Mouse (Mus musculus): Measurements from ENCODE around the gene Ncdn. TPM values are rescaled to one million over a fixed set of nuclear protein-coding genes. Genes with fewer than 3 reads are reported as not detected.

Ncdn gene
- polyA plus RNA-seq, 1 experiment: 953 TPM

DNA sequence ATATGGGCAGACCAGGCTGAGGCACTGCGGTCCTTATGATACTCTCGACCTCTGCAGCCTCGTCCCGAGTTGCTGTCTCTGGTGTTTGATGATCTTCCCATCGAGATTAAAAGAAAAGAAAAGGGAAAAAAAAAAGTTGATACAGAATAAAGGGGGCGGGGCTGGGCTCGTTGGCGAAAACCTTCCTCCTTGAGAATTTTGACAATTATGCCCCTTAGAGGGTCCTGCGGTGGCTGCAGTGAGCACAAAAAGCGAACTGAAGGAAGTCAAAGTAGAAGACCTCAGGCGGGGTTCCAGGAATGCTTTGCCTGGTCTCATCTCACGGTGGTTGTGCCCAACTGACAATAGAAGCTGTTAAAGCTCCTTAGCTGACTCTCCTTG lies 983 bp upstream of the Ncdn start:
- no peak for DNase-seq (ENCODE audit: extremely low spot score in 1 of 2, low spot score in 1 of 2)

DNA sequence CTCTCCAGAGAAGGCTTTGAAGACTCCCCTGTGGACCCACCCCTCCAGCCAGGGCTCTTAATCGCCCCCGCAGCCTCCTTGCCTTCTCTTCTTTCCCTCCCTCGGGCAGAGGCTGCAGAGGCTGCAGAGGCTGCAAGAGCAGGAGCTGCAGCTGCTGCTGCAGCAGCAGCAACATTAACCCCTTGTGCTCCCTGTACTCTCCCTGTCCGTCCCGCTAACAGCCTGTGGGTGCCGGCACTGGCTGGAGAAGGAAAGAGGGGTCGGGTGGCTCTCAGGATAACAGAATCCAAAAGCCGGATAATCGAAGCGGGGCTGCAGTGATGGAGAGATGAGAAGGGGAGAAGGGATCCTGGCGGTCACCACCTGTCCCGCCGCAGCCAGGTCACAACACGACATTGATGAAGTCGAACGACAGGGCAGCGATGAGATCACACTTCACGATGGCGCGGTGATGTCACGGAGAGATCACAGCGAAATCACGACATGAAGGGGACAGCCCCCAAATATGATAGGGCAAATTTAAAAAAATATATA lies 563 bp downstream of the Ncdn start:
- DNase-seq (ENCODE audit: extremely low spot score in 1 of 2, low spot score in 1 of 2): peak in 1 of 2 experiments; percentile 41

DNA sequence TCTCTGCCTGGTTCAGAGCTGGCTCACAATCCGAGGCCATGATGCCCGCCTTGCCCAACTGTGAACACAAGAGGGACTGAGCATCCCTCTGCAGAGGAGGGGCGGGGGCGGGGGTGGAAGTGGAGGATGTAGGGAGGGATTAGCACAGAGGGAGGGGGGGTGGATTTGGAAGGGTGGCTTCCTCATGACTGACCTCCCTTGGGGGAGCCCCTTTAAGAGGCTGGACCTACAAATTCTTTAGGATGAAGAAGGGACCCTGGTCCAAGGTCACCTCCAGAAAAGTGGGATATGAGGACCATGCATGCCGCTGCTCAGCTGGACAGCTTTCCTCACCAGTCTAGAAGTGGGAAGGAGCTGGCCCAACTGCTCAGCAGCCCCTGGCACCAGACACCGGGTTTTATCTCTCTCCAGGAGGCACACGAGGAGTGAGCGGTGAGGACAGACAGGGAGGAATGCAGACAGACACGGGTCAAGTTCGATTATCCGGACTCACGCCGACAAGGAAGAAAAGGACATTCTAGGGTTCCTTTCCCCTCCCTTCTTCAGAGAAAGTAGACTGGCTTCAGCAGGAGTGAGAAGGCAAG lies 1.1 kb downstream of the Ncdn start:
- peak in 1 of 2 experiments; percentile 38 for DNase-seq (ENCODE audit: extremely low spot score in 1 of 2, low spot score in 1 of 2)

- DNase-seq (ENCODE audit: extremely low spot score in 1 of 2, low spot score in 1 of 2): peak in 1 of 2 experiments; percentile 63
These were observed 1.6 kb downstream of the Ncdn start for GRCm38 (mm10) chr4:126751556-126752023.

DNA sequence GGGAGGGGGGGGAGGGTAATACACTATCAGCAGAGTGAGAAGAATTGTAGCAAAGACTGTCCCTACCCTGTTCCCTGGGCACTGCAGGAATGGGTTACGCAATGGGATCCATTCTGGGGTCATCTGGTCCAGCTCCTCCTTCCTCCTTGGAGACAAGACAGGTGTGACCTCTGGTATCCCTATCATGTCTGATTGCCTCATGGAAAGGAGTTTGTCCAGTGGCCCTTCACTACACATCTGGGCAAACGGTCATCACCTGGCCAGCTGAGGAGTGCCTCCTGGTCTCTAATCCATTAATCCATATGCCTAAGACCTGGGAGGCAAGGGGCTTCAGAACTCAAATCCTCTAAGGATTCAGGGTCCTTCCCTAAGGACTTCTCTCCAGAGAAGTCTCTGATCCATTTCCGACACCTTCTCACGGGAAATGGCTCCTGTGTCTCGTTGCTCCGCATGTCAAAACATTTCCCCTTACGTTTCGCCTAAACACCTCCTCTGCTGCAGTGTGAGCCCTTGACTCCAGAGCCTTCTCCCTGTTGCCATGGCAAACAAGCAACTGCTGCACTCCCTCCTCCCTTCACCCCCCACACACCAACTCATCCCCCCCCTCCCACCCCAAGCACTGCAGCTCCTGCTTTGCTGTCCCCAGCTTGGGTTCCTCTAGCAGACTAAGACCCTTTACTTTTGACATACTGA lies 2.2 kb downstream of the Ncdn start:
- no peak for DNase-seq (ENCODE audit: extremely low spot score in 1 of 2, low spot score in 1 of 2)

DNA sequence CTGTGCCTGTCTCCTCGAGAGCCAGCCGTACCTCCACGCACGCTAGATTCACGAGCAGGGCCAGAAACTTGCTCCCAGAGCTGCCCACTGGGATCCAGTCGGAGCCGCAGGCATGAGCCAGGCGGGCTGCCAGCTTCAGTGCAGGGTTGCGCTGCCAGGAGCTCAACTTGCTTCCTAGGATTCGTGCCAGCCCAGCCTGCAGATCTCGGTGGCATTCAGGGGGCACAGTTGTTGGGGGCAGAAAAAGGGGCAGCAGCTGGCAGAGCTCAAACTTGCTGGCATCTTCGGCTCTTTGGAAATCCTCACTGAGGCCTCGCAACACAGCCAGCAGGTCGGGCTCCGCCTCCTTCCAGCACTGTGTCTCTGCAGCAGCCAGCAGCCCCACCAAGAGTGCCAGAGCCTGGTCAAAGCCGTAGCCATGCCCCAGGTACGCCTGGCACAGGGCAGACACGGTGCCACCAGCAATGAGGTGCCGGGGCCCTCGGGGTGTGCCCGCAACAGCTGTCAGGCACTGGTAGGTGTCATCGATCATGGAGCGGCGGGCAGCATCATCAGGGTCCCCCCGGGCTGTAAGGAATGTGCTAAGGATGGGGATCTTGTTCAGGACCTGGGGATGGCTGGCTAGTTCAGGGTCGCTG lies 3.1 kb downstream of the Ncdn start:
- DNase-seq (ENCODE audit: extremely low spot score in 1 of 2, low spot score in 1 of 2): peak in 1 of 2 experiments; percentile 78

GRCm38 (mm10) chr4:126749553-126749952 lies 3.7 kb downstream of the Ncdn start:
- DNase-seq (ENCODE audit: extremely low spot score in 1 of 2, low spot score in 1 of 2): peak in 1 of 2 experiments; percentile 53

DNA sequence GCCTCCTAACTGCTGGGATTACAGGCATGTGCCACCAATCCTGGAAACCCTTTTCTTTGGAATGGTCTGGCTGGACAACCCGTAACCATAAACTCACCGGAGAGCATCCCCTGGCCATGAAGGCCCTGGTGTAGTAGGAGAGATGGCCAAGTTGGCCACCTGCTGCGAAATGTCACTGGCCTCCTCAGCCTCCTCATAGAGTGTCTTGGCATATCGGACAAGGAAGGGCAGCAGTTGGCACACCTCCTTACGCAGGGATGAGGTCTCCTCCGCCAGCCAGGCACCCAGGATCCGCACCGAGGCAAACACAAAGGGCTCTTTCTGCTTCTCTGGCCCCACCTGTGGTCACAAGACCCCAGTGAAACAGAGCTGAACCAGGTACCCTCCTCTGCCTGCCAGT lies 4.9 kb downstream of the Ncdn start:
- no peak for DNase-seq (ENCODE audit: extremely low spot score in 1 of 2, low spot score in 1 of 2)

- DNase-seq (ENCODE audit: extremely low spot score in 1 of 2, low spot score in 1 of 2): no peak
These were observed 6.9 kb downstream of the Ncdn start for GRCm38 (mm10) chr4:126746194-126746840.

GRCm38 (mm10) chr4:126745506-126746193 lies 7.6 kb downstream of the Ncdn start:
- peak in 1 of 2 experiments; percentile 82 for DNase-seq (ENCODE audit: extremely low spot score in 1 of 2, low spot score in 1 of 2)

DNA sequence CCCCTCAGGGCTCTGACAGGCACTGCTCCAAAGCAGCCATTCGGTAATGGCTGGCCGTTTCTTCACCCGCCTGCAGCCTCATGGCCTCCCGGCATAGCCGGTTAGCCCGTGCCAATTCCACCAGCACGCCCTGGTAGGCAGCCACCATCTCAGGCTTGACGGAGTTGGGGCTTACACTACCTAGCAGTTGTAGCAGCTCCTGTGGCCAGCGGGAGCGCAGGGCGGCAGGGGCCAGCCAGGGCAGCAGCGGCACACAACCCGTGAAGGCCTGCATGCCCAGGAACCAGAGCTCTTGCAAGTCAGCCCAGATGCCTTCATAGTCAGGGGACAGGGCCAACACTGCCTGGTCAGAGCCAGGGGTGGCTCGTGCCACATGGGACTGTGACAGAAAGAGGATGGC lies 8.4 kb downstream of the Ncdn start:
- no peak for DNase-seq (ENCODE audit: extremely low spot score in 1 of 2, low spot score in 1 of 2)

GRCm38 (mm10) chr4:126743713-126744112 lies 9.5 kb downstream of the Ncdn start:
- DNase-seq (ENCODE audit: extremely low spot score in 1 of 2, low spot score in 1 of 2): no peak

GRCm38 (mm10) chr4:126742976-126743375 lies 10.3 kb downstream of the Ncdn start:
- DNase-seq (ENCODE audit: extremely low spot score in 1 of 2, low spot score in 1 of 2): no peak

GRCm38 (mm10) chr4:126741448-126741847 lies 11.8 kb downstream of the Ncdn start:
- DNase-seq (ENCODE audit: extremely low spot score in 1 of 2, low spot score in 1 of 2): peak; percentile 66 to 94

- DNase-seq (ENCODE audit: extremely low spot score in 1 of 2, low spot score in 1 of 2): no peak
These were observed 13.1 kb downstream of the Ncdn start for GRCm38 (mm10) chr4:126739966-126740676.

DNA sequence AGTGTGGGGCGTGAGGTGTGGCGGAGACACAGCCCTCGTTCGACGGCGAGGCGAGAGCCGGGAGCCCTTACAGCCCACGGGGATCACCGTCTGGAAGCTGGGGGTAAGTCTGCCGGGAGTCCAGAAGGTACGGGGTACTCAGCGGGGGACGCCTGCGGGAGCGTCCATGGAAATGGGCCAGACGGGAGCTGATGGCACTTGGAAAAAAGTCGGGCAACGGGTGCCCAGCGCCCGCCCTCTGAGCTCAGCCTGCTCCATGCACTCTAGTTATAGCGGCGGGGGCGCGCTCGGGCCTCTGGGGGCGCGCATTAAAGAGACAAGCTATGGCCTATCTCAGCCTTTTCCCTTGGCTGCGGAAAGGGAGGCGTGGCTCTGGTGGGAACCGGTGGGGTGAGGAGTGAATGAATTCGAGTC lies 17.2 kb downstream of the Ncdn start, which contains the start of gene Tfap2e:
Gene Tfap2e (minus strand): TSS at position 240 of the 414 bp plus-strand sequence.
- DNase-seq (ENCODE audit: extremely low spot score in 1 of 2, low spot score in 1 of 2): no peak

DNA sequence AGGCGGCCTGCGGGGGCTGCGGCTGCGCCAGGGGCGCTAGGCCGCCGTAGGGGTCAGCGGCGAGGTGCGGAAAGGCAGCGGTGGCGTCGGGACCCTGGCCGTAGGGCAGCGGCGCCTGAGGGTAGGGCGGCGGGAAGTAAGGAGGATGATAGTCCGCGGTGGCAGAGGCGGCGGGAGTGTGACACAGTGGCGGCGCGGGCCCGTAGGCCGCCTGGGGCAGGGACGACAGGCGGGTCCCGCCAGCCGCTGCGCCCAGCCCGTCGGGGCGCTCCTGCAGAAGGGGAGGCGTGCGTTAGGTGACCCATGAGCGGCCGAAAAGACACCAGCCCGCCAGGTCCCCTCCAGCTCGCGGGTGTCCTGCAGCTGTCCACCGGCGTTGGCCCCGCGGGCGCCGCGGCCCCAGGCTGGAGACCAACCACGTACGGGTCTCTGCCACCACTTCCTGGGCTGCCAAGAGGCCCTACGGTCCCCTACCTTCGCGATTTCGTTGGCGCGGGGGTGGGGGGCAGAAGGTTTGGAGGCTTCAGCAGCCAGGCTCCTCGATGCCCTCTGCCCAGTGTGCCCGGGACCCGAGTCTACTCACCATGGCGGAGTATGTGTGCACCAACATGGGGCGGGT lies 17.7 kb downstream of the Ncdn start:
- DNase-seq (ENCODE audit: extremely low spot score in 1 of 2, low spot score in 1 of 2): no peak

DNA sequence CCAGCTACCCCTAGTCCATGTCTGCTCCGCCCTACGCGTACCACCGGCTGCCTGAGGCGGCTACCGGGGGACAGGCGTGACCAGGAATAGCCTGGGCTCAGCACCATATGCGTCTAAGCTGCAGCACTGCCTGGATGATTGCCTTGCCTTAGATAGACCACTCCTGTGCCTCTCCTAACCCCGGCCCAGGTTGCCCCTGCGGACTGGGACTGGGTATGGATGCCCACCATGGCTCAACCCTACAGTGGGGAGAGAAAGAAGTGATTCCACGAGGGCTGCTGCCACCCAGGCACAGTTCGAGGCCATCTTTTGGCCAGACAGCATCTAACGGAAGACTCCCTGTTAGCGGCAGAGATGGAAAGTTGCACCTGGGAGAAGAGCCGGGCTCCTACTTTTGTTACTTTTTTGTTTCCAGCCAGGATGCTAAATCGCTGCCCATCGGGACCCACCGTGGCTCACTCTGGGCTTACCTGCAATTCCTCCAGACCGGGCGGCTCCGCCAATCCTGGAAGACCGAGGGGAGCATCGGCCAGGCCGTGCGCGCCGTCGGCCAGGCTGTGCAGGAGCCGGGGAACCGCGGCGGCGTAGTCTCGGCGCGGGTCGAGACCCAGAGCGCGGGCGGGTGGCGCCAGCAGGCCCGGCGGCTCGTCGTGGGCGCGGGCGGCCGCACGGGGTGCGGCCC lies 18.4 kb downstream of the Ncdn start:
- DNase-seq (ENCODE audit: extremely low spot score in 1 of 2, low spot score in 1 of 2): no peak

Measured in frontal cortex, adult 2 months (tissue).